Mouse (Mus musculus) c-Kit-negative CD71-positive TER-119-positive erythroid progenitor cells, embryonic 14.5 days (primary cell): ENCODE results near the gene Zmym5.
A peak's percentile ranks its signal among the peaks of the same experiment; 100 is the strongest.
"Not testable (repeated sequence)": the region's sequence is repeated elsewhere in the genome, so short reads cannot be mapped to it uniquely, and the experiment has no call there.

ENCODE experiments used
- DNase-seq: peaks from one replicate; pipeline ENCODE4 v3.0.0-alpha.2; 2013; ENCODE audit warnings: low read depth, low spot score

Gene Zmym5

GRCm38 (mm10) chr14:56777360-56778136, 34.0 kb downstream of the Zmym5 start:
- peak; percentile 65 for DNase-seq

GRCm38 (mm10) chr14:56776571-56777238, 34.8 kb downstream of the Zmym5 start:
- no peak for DNase-seq

GRCm38 (mm10) chr14:56775416-56775815, 36.1 kb downstream of the Zmym5 start:
- no peak for DNase-seq

GRCm38 (mm10) chr14:56766438-56766837, 45.1 kb downstream of the Zmym5 start:
- not testable (repeated sequence) for DNase-seq

- DNase-seq: not testable (repeated sequence)
Measured at GRCm38 (mm10) chr14:56765117-56765516, 46.4 kb downstream of the Zmym5 start.

- DNase-seq: no peak
Measured at GRCm38 (mm10) chr14:56751282-56751681, 60.2 kb downstream of the Zmym5 start.
